Mouse (Mus musculus) B cell, adult 2 months (primary cell): Measurements from ENCODE around the gene Parp2.
"Not testable (repeated sequence)": the region's sequence is repeated elsewhere in the genome, so short reads cannot be mapped to it uniquely, and the experiment has no call there.

Source experiments
- DNase-seq, 2 experiments: peaks; one replicate each; pipeline ENCODE4 v3.0.0; 2022

Parp2 gene

DNA sequence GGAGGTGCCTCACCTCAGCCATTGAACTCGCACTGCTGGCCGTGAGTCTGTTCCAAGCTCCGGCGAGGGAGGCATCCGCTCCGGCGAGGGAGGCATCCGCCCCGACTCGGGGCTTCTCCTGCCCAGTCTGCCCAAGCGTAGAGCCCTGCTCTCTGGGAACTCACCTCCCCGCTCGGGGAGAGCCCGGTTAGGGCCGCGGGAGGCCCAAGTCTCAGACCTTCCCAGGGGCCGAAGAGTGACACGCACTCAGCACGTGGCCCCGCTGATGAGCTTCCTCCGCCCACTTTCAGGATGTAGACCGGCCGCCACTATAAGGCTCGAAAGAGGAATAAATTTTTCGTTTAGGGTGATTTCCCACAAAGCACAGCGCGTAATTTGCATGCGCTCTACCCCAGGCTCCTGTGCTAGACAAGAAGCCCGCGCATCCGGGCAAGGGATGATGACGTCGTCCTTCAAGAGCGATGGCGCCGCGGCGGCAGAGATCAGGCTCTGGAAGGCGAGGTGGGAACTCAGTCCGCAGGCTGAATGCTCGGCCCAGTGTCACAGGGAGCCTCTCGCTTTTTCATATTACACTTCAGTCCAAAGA, at the start of gene Parp2, which contains the start of gene Ccnb1ip1:
Parp2 (plus strand) TSS at position 355 of the 586 bp plus-strand sequence.
Ccnb1ip1 (minus strand) TSS at position 246 of the 586 bp plus-strand sequence.
- peak; percentile 97 to 98 for DNase-seq

- no peak for DNase-seq
Measured at GRCm38 (mm10) chr14:50758416-50759085, 49.1 kb upstream of the Parp2 start.

GRCm38 (mm10) chr14:50765736-50766135, 41.9 kb upstream of the Parp2 start:
- DNase-seq = no peak

DNA sequence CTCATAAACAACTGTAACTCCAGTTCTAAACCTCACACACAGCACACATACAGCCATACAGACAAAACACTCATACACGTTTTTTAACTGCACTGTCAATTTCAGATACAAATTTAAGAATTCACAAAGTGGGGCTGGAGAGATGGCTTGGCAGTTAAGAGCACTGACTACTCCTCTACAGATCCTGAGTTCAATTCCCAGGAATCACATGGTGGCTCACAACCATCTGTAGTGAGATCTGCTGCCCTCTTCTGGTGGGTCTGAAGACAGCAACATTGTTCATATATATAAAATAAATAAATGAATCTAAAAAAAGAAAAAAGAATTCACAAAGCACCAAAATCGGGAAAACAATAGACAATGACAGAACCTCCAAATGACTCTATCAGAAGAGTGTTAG, 36.3 kb upstream of the Parp2 start:
- peak; percentile 18 to 33 for DNase-seq

- no peak for DNase-seq
Measured at GRCm38 (mm10) chr14:50782166-50782565, 25.5 kb upstream of the Parp2 start.

GRCm38 (mm10) chr14:50784391-50785250, 23.0 kb upstream of the Parp2 start:
- peak; percentile 36 to 54 for DNase-seq

GRCm38 (mm10) chr14:50785251-50785637, 22.4 kb upstream of the Parp2 start, which contains the start of gene Ttc5:
Ttc5 (minus strand) TSS chr14:50785519.
- peak; percentile 99 for DNase-seq

GRCm38 (mm10) chr14:50788157-50788556, 19.5 kb upstream of the Parp2 start:
- DNase-seq = no peak

DNA sequence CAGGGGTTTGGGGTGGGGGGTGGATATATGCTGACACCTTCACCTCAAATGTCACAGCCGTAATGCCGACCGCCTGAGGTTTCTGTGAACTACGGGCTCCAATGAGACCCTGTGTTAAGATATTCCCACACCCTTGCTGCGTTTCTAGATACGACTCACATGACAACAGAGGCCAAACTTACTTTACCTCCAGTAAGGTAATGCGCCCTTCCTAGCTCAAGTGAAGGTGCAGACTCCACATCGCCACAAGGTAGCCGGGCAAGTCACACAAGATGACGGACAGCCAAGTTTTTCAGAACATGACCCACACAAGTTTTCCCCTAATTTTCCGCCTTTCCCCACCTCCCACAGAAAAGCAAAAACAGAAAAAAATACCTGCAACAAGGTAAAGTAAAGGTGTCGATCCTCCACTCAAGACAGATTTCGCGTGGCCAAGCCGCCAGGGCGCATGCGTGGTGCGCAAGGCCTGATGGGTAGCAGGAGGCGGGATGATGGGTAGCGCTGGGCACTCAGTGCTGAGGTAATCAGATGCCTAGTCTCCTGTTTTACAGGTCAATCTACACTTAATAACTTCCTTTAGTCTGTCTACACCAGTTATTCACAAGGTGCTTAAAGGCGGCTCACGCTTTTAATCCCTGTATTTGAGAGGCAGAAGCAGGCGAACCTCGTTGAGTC, 12.2 kb upstream of the Parp2 start:
- no peak for DNase-seq

DNA sequence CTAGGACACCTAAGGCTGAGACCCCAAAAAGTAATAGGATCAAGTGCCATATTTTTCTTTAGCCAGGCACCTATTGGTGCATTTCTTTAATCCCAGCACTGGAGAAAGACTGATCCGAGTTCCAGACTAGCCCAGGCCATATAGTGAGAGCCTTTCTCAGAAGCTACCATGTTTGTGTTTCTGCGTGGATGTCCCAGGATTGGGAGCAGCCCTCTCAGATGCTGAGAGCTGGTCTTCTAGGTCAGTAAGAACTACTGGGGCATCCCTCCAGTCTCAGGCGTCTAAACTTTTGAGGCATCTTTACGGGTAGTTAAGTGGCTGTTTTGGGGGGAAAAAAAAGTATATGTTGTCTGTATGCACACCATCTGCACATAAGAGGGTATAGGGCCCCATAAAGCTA, 11.7 kb upstream of the Parp2 start:
- DNase-seq = no peak

- DNase-seq = no peak
Measured at GRCm38 (mm10) chr14:50796464-50796863, 11.2 kb upstream of the Parp2 start.

DNA sequence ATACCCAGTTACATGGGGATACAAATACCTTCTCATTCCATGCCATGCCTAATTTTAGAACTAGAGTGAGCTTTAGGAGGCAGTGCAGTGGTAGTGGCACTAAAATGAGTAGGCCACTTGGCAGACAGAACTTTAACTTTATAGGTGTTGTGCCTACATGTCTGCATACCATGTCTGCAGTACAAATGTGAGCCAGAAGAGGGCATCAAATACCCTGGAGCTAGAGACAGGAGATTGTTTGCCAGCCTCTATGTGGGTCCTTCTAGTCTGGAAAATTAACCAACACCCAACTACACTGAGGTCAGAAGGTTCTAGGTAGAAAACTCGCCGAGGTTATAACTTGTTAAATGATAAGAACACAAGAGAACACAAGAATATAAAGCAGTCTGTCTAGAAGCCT, 9.1 kb upstream of the Parp2 start:
- peak; percentile 46 to 54 for DNase-seq

- DNase-seq = peak; percentile 60 to 63
Measured at GRCm38 (mm10) chr14:50799502-50800259, 8.0 kb upstream of the Parp2 start.

DNA sequence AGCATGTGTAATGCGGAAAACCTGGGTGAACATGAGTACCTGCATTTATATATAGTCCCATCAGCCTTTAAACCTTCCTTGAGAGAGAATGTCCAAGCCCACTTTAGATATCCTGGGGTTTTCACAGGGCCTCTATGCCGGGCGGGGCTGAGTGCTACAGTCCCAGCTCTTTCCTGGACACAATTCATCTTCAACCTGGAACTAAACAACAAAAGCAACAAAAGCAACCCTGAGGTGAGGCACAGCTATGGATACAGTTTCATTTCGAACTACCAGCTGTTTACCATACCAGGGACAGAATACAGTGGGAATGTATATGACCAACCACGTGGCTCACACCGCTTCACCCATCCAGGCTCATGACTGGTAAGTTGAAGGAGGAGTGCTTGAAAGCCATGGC, 5.2 kb upstream of the Parp2 start:
- DNase-seq = no peak

DNA sequence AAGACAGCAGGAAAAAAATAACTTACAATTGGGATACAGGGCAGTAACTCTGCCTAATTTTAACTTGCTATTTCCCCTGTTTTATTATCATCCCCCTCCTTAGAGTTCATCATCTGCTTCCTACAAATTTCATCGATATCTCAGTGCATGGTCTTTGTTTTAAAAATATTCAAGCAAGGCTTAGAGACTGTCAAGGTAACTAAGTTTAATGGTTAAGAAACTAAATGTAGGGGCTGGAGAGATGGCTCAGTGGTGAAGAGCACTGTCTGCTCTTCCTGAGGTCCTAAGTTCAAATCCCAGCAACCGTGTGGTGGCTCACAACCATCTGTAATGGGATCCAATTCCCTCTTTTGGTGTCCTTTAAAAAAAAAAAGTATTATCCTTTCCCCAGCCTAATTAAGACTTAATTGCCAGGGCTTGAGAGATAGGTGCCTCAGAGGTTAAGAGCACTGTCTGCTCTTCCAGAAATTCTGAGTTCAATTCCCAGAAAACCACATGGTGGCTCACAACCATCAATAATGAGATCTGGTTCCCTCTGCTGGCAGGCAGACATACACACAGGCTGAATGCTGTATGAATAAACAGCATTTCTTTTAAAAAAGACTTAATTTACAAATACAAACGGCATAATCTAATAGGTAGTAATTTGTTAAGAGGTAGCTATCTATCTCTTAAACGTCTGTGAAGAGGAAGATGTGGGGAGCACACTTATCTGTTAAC, 4.6 kb upstream of the Parp2 start:
- DNase-seq = peak; percentile 42 to 47

GRCm38 (mm10) chr14:50804683-50805082, 3.0 kb upstream of the Parp2 start:
- no peak for DNase-seq

GRCm38 (mm10) chr14:50806469-50806868, 1.2 kb upstream of the Parp2 start:
- DNase-seq = not testable (repeated sequence)

DNA sequence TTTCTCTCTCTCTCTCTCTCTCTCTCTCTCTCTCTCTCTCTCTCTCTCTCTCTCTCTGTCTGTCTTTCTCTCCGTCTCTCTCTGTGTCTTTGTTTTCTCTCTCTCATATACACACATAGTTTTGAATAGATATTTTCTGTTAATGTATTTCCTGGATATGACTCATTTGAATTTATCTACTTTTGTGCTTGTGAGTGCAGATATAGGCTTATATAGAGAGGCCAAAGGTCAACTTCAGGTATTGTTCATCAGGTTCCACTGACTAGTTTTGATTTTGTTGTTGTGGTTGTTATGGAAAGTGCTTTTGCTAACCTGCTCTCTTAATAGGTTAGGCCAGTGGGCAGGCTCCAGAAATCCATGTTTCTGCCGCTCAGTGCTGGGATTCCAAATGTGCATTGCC, 5.4 kb downstream of the Parp2 start:
- DNase-seq = no peak

- peak in 1 of 2 experiments; percentile 24 for DNase-seq
Measured at GRCm38 (mm10) chr14:50823240-50823639, 15.6 kb downstream of the Parp2 start.

GRCm38 (mm10) chr14:50824219-50824618, 16.6 kb downstream of the Parp2 start:
- peak; percentile 42 to 55 for DNase-seq

- DNase-seq = no peak
Measured at GRCm38 (mm10) chr14:50826579-50826978, 18.9 kb downstream of the Parp2 start.
